Mouse (Mus musculus): Measurements from ENCODE around the gene P2rx3. TPM values are rescaled to one million over a fixed set of nuclear protein-coding genes. Genes with fewer than 3 reads are reported as not detected.

Gene P2rx3
- polyA plus RNA-seq (2012; rRNA removed), result 1.6 TPM in 2 replicates

GRCm38 (mm10) chr2:85037047-85038026 lies at the start of gene P2rx3, which contains the start of gene Ssrp1:
Gene P2rx3, minus strand, starts transcription at chr2:85037462.
Gene Ssrp1, plus strand, starts transcription at chr2:85037234.
- Histone ChIP-seq H3K4me1 (ENCODE audit: control insufficient read depth, insufficient read depth, low read length) (peaks cover 8% of the 10 kb centered on the region; the same call in 1 of the 2 replicates), H3K27ac (ENCODE audit: insufficient read depth, low read length) (peak within 1 kb of the TSS; percentile 57), H3K4me3 (replicated peaks; ENCODE audit: insufficient read depth, low read depth, low read length) (peak within 1 kb of the TSS; percentile 93), H3K27me3 (ENCODE audit: control insufficient read depth, insufficient read depth, low read length) (no peaks in the 10 kb centered on the region)
- WGBS, result 1% methylated on average over 66 of the region's 66 CpGs
- DNase-seq, result peak; percentile 93 to 94
- TF ChIP-seq CTCF (IDR thresholded peaks at IDR 0.05; ENCODE audit: borderline replicate concordance, insufficient read depth, low read depth, low read length), result no peak
- peak; percentile 68; the same call in 1 of the 2 replicates for TF ChIP-seq POLR2A (IDR thresholded peaks at IDR 0.05; ENCODE audit: borderline replicate concordance, insufficient read depth, low read length)

- WGBS, result 91% methylated on average over 5 of the region's 5 CpGs
- Histone ChIP-seq H3K27me3 (ENCODE audit: control insufficient read depth, insufficient read depth, low read length) (no peaks in the 10 kb centered on the region; the same call in 1 of the 2 replicates), H3K4me1 (ENCODE audit: control insufficient read depth, insufficient read depth, low read length) (no peaks in the 10 kb centered on the region), H3K4me3 (replicated peaks; ENCODE audit: insufficient read depth, low read depth, low read length) (no peak overlapping the region), H3K27ac (ENCODE audit: insufficient read depth, low read length) (no peak overlapping the region)
- no peak for DNase-seq
- no peak for TF ChIP-seq POLR2A (IDR thresholded peaks at IDR 0.05; ENCODE audit: borderline replicate concordance, insufficient read depth, low read length)
- no peak for TF ChIP-seq CTCF (IDR thresholded peaks at IDR 0.05; ENCODE audit: borderline replicate concordance, insufficient read depth, low read depth, low read length)
Observed at GRCm38 (mm10) chr2:85073751-85074150, 36.5 kb upstream of the P2rx3 start.

- WGBS, result 96% methylated on average over 5 of the region's 5 CpGs
- Histone ChIP-seq H3K4me1 (ENCODE audit: control insufficient read depth, insufficient read depth, low read length) (0 out of 2 replicates have a peak, but pooled peaks cover 2% of the 10 kb centered on the region), H3K27me3 (ENCODE audit: control insufficient read depth, insufficient read depth, low read length) (no peaks in the 10 kb centered on the region; the same call in 1 of the 2 replicates), H3K4me3 (replicated peaks; ENCODE audit: insufficient read depth, low read depth, low read length) (no peak overlapping the region), H3K27ac (ENCODE audit: insufficient read depth, low read length) (no peak overlapping the region)
- no peak for DNase-seq
- no peak for TF ChIP-seq CTCF (IDR thresholded peaks at IDR 0.05; ENCODE audit: borderline replicate concordance, insufficient read depth, low read depth, low read length)
- no peak for TF ChIP-seq POLR2A (IDR thresholded peaks at IDR 0.05; ENCODE audit: borderline replicate concordance, insufficient read depth, low read length)
Observed at GRCm38 (mm10) chr2:85071921-85072320, 34.7 kb upstream of the P2rx3 start.

- no peaks in the 10 kb centered on the region; the same call in 1 of the 2 replicates for H3K27me3 ChIP-seq (ENCODE audit: control insufficient read depth, insufficient read depth, low read length)
- 75% methylated on average over 15 of the region's 15 CpGs for WGBS
- no peak overlapping the region for H3K4me3 ChIP-seq (replicated peaks; ENCODE audit: insufficient read depth, low read depth, low read length)
- 0 out of 2 replicates have a peak, but pooled peaks cover 2% of the 10 kb centered on the region for H3K4me1 ChIP-seq (ENCODE audit: control insufficient read depth, insufficient read depth, low read length)
- no peak for DNase-seq
- H3K27ac ChIP-seq (ENCODE audit: insufficient read depth, low read length), result no peak overlapping the region
- TF ChIP-seq POLR2A (IDR thresholded peaks at IDR 0.05; ENCODE audit: borderline replicate concordance, insufficient read depth, low read length), result no peak
- TF ChIP-seq CTCF (IDR thresholded peaks at IDR 0.05; ENCODE audit: borderline replicate concordance, insufficient read depth, low read depth, low read length), result no peak
Observed at GRCm38 (mm10) chr2:85070086-85070485, 32.8 kb upstream of the P2rx3 start.

GRCm38 (mm10) chr2:85068626-85069025 lies 31.4 kb upstream of the P2rx3 start:
- TF ChIP-seq CTCF (IDR thresholded peaks at IDR 0.05; ENCODE audit: borderline replicate concordance, insufficient read depth, low read depth, low read length), result no peak
- no peak for TF ChIP-seq POLR2A (IDR thresholded peaks at IDR 0.05; ENCODE audit: borderline replicate concordance, insufficient read depth, low read length)
- H3K4me3 ChIP-seq (replicated peaks; ENCODE audit: insufficient read depth, low read depth, low read length), result no peak overlapping the region
- H3K27ac ChIP-seq (ENCODE audit: insufficient read depth, low read length), result no peak overlapping the region
- H3K27me3 ChIP-seq (ENCODE audit: control insufficient read depth, insufficient read depth, low read length), result no peaks in the 10 kb centered on the region; the same call in 1 of the 2 replicates
- 0 out of 2 replicates have a peak, but pooled peaks cover 2% of the 10 kb centered on the region for H3K4me1 ChIP-seq (ENCODE audit: control insufficient read depth, insufficient read depth, low read length)
- 61% methylated on average over 2 of the region's 2 CpGs for WGBS
- DNase-seq, result no peak

GRCm38 (mm10) chr2:85067903-85068625 lies 30.8 kb upstream of the P2rx3 start:
- WGBS, result 62% methylated on average over 10 of the region's 10 CpGs

GRCm38 (mm10) chr2:85066937-85067336 lies 29.7 kb upstream of the P2rx3 start:
- no peak overlapping the region for H3K4me3 ChIP-seq (replicated peaks; ENCODE audit: insufficient read depth, low read depth, low read length)
- H3K27ac ChIP-seq (ENCODE audit: insufficient read depth, low read length), result no peak overlapping the region
- H3K27me3 ChIP-seq (ENCODE audit: control insufficient read depth, insufficient read depth, low read length), result no peaks in the 10 kb centered on the region; the same call in 1 of the 2 replicates
- WGBS, result 94% methylated on average over 5 of the region's 5 CpGs
- DNase-seq, result no peak
- TF ChIP-seq CTCF (IDR thresholded peaks at IDR 0.05; ENCODE audit: borderline replicate concordance, insufficient read depth, low read depth, low read length), result no peak
- TF ChIP-seq POLR2A (IDR thresholded peaks at IDR 0.05; ENCODE audit: borderline replicate concordance, insufficient read depth, low read length), result no peak
- 0 out of 2 replicates have a peak, but pooled peaks cover 2% of the 10 kb centered on the region for H3K4me1 ChIP-seq (ENCODE audit: control insufficient read depth, insufficient read depth, low read length)

More at GRCm38 (mm10) chr2:85067903-85068625, 30.8 kb upstream of the P2rx3 start:
- no peak for DNase-seq
- Histone ChIP-seq H3K27ac (ENCODE audit: insufficient read depth, low read length) (no peak overlapping the region), H3K4me3 (replicated peaks; ENCODE audit: insufficient read depth, low read depth, low read length) (no peak overlapping the region), H3K4me1 (ENCODE audit: control insufficient read depth, insufficient read depth, low read length) (0 out of 2 replicates have a peak, but pooled peaks cover 2% of the 10 kb centered on the region), H3K27me3 (ENCODE audit: control insufficient read depth, insufficient read depth, low read length) (no peaks in the 10 kb centered on the region; the same call in 1 of the 2 replicates)
- no peak for TF ChIP-seq POLR2A (IDR thresholded peaks at IDR 0.05; ENCODE audit: borderline replicate concordance, insufficient read depth, low read length)
- no peak for TF ChIP-seq CTCF (IDR thresholded peaks at IDR 0.05; ENCODE audit: borderline replicate concordance, insufficient read depth, low read depth, low read length)

All from cerebellum, adult 2 months (tissue).